Mouse (Mus musculus) E14TG2a.4 (cell line): ENCODE measurements around the gene Mrpl49.

Experiments used
- CTCF ChIP-seq: conservative IDR thresholded peaks from 2 replicates; pipeline ENCODE4 v1.5.1; 2014; ENCODE audit warnings: low read length
- NANOG ChIP-seq: IDR thresholded peaks from 2 replicates; pipeline ENCODE4 v1.6.1; 2014; ENCODE audit warnings: borderline replicate concordance, low read length, mixed read lengths

GRCm38 (mm10) chr19:6058513-6058912 is 928 bp upstream of the Mrpl49 start:
- no peak for TF ChIP-seq CTCF
- no peak for TF ChIP-seq NANOG
